Mouse (Mus musculus) hindbrain, embryonic 16.5 days (tissue): ENCODE results near the gene Adamtsl5. TPM values are rescaled to one million over a fixed set of nuclear protein-coding genes. Genes with fewer than 3 reads are reported as not detected.
A peak's percentile ranks its signal among the peaks of the same experiment; 100 is the strongest.

Experiments
- ATAC-seq: fragments of 200-750 bp; cut with Nextera tagmentation; 2 replicates; pipeline ENCODE4 v1.8.0; 2017; ENCODE audit warnings: moderate TSS enrichment, moderate library complexity
- H3K27ac ChIP-seq: fragments of 300-500 bp; sonication (generic); 2 replicates; pipeline ENCODE4 v1.5.1; 2014; ENCODE audit warnings: low read depth, mild to moderate bottlenecking, control low read depth, low read length, moderate library complexity
- H3K27me3 ChIP-seq: fragments of 300-500 bp; sonication (generic); replicated peaks from 2 replicates; pipeline ENCODE4 v1.6.1; 2014; ENCODE audit warnings: low read length; ENCODE audit not compliant: control insufficient read depth, insufficient read depth
- H3K36me3 ChIP-seq: fragments of 300-500 bp; sonication (generic); 2 replicates; pipeline ENCODE4 v1.6.1; 2014; ENCODE audit warnings: mild to moderate bottlenecking, low read length, moderate library complexity, mixed read lengths; ENCODE audit not compliant: control insufficient read depth, insufficient read depth
- H3K4me1 ChIP-seq: fragments of 300-500 bp; sonication (generic); 2 replicates; pipeline ENCODE4 v1.6.1; 2014; ENCODE audit warnings: low read depth, low read length; ENCODE audit not compliant: control insufficient read depth, insufficient read depth
- H3K4me2 ChIP-seq: fragments of 300-500 bp; sonication (generic); 2 replicates; pipeline ENCODE4 v1.6.1; 2014; ENCODE audit warnings: mild to moderate bottlenecking, low read length, control low read depth, moderate library complexity
- H3K4me3 ChIP-seq: fragments of 300-500 bp; sonication (generic); 2 replicates; pipeline ENCODE4 v1.5.1; 2014; ENCODE audit warnings: mild to moderate bottlenecking, low read length, control low read depth, moderate library complexity
- H3K9ac ChIP-seq: fragments of 300-500 bp; sonication (generic); 2 replicates; pipeline ENCODE4 v1.6.1; 2014; ENCODE audit warnings: low read depth, mild to moderate bottlenecking, control low read depth, low read length, moderate library complexity
- H3K9me3 ChIP-seq: fragments of 300-500 bp; sonication (generic); 2 replicates; pipeline ENCODE4 v1.6.1; 2014; ENCODE audit warnings: mild to moderate bottlenecking, low read length, moderate library complexity; ENCODE audit not compliant: control insufficient read depth
- WGBS: fragments of 180-500 bp; shearing (Covaris S2); extraction: QIAGEN DNeasy Blood & Tissue Kit; methylation state at CpG from one replicate; pipeline ENCODE4 v1.1.7; 2014; 5-methylcytosine and 5-hydroxymethylcytosine counted together
- polyA plus RNA-seq: library from polyadenylated mRNA; unstranded; fragments of >200 nt; fragmentation: Nextera tagmentation; extraction: Ambion mirVana; gene quantifications from 2 replicates; pipeline ENCODE4 v1.2.1, GENCODE M21; 2015

Gene Adamtsl5
- polyA plus RNA-seq, 1 experiment from 2014 or later, result 1.1 TPM

DNA sequence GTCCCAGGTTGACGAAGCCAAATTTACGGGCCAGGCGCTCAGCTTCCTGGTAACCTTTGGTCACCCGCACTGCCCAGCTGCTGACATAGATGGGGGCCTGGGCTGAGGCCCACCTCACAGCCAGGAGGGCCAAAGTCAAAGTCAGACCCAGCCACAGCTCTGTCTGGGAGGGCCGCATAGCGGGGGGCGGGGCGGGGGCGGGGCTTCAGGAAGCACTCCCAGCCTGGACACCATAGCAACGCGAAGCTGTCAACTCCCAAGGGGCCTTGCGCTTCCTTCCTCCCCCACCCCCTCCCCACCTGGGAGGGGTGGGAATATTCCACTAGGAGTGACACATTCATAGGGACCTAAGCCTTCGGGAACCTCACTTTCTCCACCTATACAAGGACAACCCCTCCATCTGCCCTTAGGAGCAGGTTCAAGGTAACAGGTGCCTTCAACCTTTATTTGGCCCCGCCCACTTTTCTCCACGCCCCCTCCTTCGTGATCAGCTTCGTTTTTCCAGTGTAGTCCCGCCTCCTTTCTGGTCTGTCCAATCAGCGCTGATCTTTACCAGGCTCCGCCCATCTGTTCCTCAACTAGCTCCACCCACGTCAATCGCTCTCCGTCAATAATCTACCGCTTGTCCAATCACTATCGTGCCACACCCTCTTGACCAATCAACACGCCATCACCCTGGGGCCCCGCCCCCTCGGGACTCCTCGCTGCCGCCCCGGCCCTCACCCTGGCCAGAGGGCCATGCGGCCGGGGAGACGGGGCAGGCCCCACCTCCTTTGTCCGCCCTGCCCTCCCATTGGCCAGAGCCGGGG is 18.7 kb downstream of the Adamtsl5 start, which contains the start of the genes Pcsk4 and Reep6:
Pcsk4 (minus strand) TSS at position 226 of the 809 bp plus-strand sequence.
Reep6 (plus strand) TSS at position 681 of the 809 bp plus-strand sequence.
- no peak within 1 kb of the TSS for H3K27ac ChIP-seq
- no peaks in the 10 kb centered on the region for H3K27me3 ChIP-seq
- H3K4me3 ChIP-seq, result peak within 1 kb of the TSS; percentile 59
- peak within 1 kb of the TSS; percentile 66 for H3K9ac ChIP-seq
- 5% methylated on average over 36 of the region's 36 CpGs for WGBS
- no peaks in the 10 kb centered on the region for H3K36me3 ChIP-seq
- H3K4me1 ChIP-seq, result peaks cover 8% of the 10 kb centered on the region
- H3K4me2 ChIP-seq, result peak within 1 kb of the TSS; percentile 95
- ATAC-seq, result peak; percentile 95
- no peaks in the 10 kb centered on the region for H3K9me3 ChIP-seq

DNA sequence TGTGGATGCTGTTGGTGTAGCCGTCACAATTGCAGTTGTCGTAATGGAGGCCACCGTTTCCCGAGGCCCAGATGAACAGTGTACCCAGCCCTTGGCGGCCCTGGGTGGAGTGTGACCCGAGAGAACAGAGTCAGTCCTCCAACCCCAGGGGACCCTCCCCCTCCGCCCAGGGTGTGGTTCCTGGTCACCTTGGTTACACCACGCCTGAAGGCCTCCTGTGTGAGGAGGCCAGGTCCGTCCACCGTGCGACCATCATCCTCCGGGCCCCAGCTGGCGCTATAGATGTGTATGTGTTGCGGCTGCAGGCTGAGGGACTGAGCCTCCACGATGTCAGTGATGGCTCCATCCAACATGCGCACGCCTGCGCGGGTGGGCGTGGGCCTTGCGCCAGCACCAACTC is 23.2 kb downstream of the Adamtsl5 start:
- Histone ChIP-seq H3K4me3 (no peak overlapping the region), H3K9me3 (no peaks in the 10 kb centered on the region), H3K27me3 (no peaks in the 10 kb centered on the region), H3K4me1 (peaks cover 11% of the 10 kb centered on the region), H3K9ac (no peak overlapping the region; the same call in 1 of the 2 replicates), H3K36me3 (no peaks in the 10 kb centered on the region), H3K4me2 (no peak overlapping the region), H3K27ac (no peak overlapping the region)
- no peak for ATAC-seq
- 82% methylated on average over 21 of the region's 21 CpGs for WGBS

DNA sequence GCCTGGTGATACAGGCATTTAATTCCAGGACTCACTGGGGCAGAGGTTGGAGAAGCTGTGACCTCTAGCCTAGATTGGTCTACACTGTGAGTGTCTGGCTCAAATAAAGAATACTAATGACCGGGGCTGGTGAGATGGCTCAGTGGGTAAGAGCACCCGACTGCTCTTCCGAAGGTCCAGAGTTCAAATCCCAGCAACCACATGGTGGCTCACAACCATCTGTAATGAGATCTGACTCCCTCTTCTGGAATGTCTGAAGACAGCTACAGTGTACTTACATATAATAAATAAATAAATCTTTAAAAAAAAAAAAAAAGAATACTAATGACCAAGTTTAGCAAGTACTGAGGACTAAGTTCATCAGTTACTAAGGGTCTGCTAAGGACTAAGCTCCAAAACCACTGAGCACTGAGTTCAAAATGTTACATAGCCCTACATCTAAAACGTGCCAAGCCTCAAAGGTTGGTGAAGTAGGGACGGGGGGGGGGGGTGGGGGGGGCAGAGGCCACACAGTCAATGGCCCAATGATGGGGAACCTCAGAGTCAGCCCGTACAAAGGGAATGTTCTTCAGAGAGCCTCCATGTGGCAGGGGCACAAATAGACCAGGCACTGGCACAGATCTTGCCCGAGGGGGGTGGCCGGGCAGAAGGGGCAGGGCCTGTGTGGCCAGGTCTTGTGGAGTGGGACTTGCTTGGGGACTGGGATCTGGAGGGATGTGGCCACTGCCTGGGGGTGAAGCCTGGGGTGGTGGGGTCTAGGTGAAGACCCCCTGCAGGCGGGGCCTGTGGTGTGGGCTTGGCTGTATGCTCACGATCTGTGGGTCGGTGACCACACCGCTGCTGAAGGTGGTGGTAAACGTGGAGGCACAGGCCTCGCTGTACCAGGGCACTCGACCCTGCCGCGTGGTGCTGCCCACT is 23.8 kb downstream of the Adamtsl5 start:
- H3K27ac ChIP-seq, result no peak overlapping the region
- H3K4me3 ChIP-seq, result no peak overlapping the region; the same call in 1 of the 2 replicates
- no peaks in the 10 kb centered on the region for H3K9me3 ChIP-seq
- no peak overlapping the region for H3K9ac ChIP-seq
- peak overlapping the region; percentile 98; the same call in 1 of the 2 replicates for H3K4me2 ChIP-seq
- WGBS, result 76% methylated on average over 17 of the region's 17 CpGs
- no peaks in the 10 kb centered on the region for H3K27me3 ChIP-seq
- ATAC-seq, result no peak
- H3K4me1 ChIP-seq, result peaks cover 17% of the 10 kb centered on the region
- no peaks in the 10 kb centered on the region for H3K36me3 ChIP-seq

DNA sequence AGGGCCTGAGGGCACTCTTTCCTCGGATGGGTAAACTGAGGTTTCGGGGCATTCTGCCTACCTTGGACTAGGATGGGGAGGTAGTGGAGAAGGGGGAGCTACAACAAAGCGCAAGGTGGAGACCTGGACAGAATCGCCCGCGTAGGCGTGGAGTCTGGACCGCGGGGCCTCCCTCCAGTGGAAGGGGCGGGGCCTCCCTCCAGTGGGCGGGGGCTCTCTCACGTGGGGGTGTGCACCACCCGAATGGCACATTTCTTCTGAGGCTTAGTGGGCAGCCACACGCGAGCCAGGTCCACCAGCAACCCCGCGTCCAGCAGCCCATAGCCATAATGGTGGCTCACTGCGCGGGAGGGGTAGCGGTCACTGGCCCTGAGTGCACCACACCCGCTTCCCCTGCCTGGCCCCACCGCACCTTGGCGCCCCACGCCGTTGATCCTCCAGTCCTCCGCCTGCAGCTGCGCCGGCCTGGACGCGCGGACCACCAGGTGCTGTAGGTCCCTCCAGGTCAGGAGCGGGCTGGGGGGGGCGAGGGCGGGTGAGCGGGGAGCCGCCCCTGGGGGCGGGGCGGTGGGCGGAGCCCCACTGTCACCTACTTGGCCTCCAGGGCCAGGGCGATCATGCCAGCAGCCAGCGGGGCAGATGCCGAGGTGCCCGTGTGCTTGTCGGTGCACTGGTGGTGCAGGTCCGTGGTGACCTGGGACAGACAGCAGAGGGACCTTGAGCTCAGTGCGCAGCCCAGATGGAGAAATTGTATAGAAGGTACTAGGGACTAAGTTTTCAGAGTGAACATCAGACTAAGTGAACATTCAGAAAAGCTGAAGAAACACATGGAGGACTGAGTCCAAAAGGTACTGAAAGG is 24.7 kb downstream of the Adamtsl5 start:
- H3K4me1 ChIP-seq, result peaks cover 19% of the 10 kb centered on the region
- ATAC-seq, result peak; percentile 34
- 0 out of 2 replicates have a peak, but pooled peaks cover 2% of the 10 kb centered on the region for H3K36me3 ChIP-seq
- H3K4me3 ChIP-seq, result peak overlapping the region; percentile 58
- peak overlapping the region; percentile 98 for H3K4me2 ChIP-seq
- 1% methylated on average over 37 of the region's 46 CpGs for WGBS
- H3K9ac ChIP-seq, result peak overlapping the region; percentile 70
- H3K27ac ChIP-seq, result peak overlapping the region; percentile 34; the same call in 1 of the 2 replicates
- no peaks in the 10 kb centered on the region for H3K27me3 ChIP-seq
- no peaks in the 10 kb centered on the region for H3K9me3 ChIP-seq

DNA sequence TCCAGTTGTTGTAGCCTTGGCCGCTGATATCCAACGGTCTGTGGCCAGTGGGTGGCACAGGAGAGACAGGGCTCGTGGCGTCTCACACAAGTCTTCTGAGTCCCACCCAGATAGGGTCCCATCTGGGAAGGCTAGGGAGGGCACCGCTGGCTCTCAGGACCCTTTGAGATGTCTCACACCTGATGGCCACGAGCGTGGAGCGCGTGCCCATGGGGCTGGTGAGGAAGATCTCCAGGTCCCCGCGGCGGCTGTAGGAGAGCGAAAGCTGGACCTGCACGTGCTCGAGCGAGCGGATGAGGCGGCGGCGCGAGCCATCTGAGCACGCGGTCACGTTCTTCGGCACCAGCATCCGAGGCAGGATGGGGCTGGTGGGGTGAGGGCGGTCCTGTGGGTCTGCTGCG is 25.4 kb downstream of the Adamtsl5 start:
- Histone ChIP-seq H3K36me3 (peaks cover 3% of the 10 kb centered on the region), H3K4me3 (peak overlapping the region; percentile 58), H3K27ac (no peak overlapping the region), H3K9me3 (no peaks in the 10 kb centered on the region), H3K27me3 (no peaks in the 10 kb centered on the region), H3K4me2 (peak overlapping the region; percentile 98), H3K4me1 (peaks cover 19% of the 10 kb centered on the region), H3K9ac (peak overlapping the region; percentile 70)
- WGBS, result 8% methylated on average over 28 of the region's 28 CpGs
- ATAC-seq, result 0 out of 2 replicates have a peak, but pooled peaks have one; percentile 2

DNA sequence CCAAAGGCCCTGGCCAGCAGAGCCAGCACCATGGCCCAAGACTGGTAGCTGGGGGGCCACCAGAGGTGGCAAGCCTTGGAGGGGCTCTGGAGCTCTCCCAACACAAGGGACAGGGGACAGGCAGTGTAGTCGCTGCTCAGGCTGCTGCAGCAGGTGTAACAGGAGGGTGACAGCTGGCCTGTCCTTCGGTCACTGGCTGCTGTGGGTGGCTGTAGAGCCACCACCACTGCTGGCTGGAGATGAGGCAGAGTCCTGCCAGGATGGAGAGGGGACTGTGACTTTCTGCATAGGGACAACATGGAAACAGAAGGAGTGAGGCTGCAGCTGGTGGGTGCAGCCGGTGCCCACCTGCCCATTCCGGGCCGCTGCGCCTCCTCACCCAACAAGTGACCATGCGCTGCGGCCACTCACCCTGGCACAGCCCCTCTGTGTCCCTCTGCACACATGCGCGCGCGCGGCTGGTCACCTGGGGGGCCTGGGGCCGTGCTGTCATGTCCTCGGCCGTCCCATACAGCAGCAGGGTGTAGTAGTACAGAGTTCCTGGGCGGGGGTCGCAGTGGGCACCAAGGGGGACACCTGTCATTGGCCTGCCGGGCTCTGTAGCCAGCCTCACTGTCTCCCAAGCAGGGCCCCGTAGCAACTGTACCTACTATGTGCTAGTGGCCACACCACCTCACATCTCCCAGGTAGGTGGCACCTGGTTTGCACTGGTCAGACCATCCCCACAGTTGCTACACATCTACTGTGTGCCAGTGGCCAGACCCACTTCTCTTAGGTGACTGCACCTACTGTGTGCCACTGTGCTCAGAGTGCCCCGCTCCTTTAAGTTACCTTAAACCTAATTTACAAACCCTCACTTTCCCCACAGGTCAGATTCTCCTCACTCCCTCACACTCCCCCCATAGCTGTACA is 26.3 kb downstream of the Adamtsl5 start:
- H3K4me1 ChIP-seq, result peaks cover 19% of the 10 kb centered on the region
- H3K9me3 ChIP-seq, result no peaks in the 10 kb centered on the region
- H3K4me2 ChIP-seq, result no peak overlapping the region; the same call in 1 of the 2 replicates
- peaks cover 11% of the 10 kb centered on the region for H3K36me3 ChIP-seq
- no peak overlapping the region for H3K4me3 ChIP-seq
- no peak for ATAC-seq
- no peak overlapping the region for H3K9ac ChIP-seq
- no peaks in the 10 kb centered on the region for H3K27me3 ChIP-seq
- 91% methylated on average over 21 of the region's 21 CpGs for WGBS
- no peak overlapping the region for H3K27ac ChIP-seq

DNA sequence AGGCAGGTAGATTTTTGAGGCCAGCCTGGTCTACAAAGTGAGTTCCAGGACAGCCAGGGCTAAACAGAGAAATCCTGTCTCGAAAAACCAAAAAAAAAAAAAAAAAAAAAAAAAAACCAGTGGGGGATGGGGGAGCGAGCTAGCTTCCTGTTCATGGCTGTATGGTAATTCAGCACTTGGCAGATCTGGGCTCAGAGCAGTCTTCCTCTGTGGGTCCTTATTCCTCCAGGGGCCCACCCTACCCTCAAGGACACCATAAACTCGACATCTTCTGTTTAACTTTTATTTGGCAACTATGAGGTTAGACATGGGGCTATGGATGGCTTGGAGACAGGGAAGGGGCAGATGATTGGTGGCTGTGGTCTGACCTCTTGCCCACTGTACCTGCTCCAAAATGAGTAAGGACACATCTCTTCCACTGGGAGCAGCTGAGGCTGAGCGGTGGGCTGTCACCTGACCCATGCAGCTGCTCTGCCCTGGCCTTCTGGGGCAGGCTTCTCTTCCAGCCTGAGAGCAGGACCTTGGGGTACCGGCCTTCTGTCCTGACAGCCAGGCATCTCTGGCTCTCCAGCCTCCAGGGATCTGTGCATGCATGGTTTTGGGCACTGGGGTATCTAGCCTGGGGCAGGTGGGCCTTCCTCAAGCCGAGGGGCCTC is 27.1 kb downstream of the Adamtsl5 start:
- Histone ChIP-seq H3K36me3 (peaks cover 18% of the 10 kb centered on the region), H3K9me3 (no peaks in the 10 kb centered on the region), H3K9ac (no peak overlapping the region), H3K4me1 (peaks cover 19% of the 10 kb centered on the region), H3K4me3 (no peak overlapping the region), H3K4me2 (no peak overlapping the region), H3K27ac (no peak overlapping the region), H3K27me3 (no peaks in the 10 kb centered on the region)
- no peak for ATAC-seq
- 69% methylated on average over 6 of the region's 6 CpGs for WGBS
